Mouse (Mus musculus): ENCODE results near the gene Tlx1.

GRCm38 (mm10) chr19:45159991-45160390 lies 9.5 kb downstream of the Tlx1 start:
- TF ChIP-seq POLR2A (IDR thresholded peaks at IDR 0.05; ENCODE audit: borderline replicate concordance, low read depth, low read length) (no peak), CTCF (IDR thresholded peaks at IDR 0.05; ENCODE audit: low read depth, low read length) (no peak)
